Mouse (Mus musculus) lung, adult 2 months (tissue): ENCODE measurements at regions not wholly inside any gene's neighbourhood (a gene's known extent, or its start where the extent isn't known, plus 50 kb on each side); places are given as distances from the start of the nearest gene placed in this dataset.

Source experiments
- CTCF ChIP-seq: fragments of 200-500 bp; IDR thresholded peaks from 2 replicates; pipeline ENCODE4 v1.5.1; 2011; ENCODE audit warnings: mild to moderate bottlenecking, low read length, control low read depth; ENCODE audit not compliant: insufficient read depth
- POLR2A ChIP-seq: fragments of 200-500 bp; IDR thresholded peaks from 2 replicates; pipeline ENCODE4 v1.6.1; 2011; ENCODE audit warnings: low read depth, mild to moderate bottlenecking, control low read depth, low read length, borderline replicate concordance; ENCODE audit errors: extremely low read depth

- no peak for TF ChIP-seq POLR2A
- no peak for TF ChIP-seq CTCF
Observed at GRCm38 (mm10) chr8:126806591-126806990, 139.1 kb downstream of the Tomm20 start.
